Mouse (Mus musculus) liver, embryonic 13.5 days (tissue): ENCODE data around the gene Syna. TPM values are rescaled to one million over a fixed set of nuclear protein-coding genes. Genes with fewer than 3 reads are reported as not detected.
A peak's percentile ranks its signal among the peaks of the same experiment; 100 is the strongest.

Experiments used
- ATAC-seq: fragments of 200-750 bp; cut with Nextera tagmentation; 2 replicates; pipeline ENCODE4 v1.8.0; 2017; ENCODE audit warnings: low read depth, mild to moderate bottlenecking, moderate number of reproducible peaks, moderate library complexity
- DNase-seq: peaks from one replicate; pipeline ENCODE4 v3.0.0; 2022
- H3K27ac ChIP-seq: fragments of 300-500 bp; sonication (generic); 2 replicates; pipeline ENCODE4 v1.5.1; 2015; ENCODE audit warnings: moderate library complexity, mild to moderate bottlenecking, inconsistent platforms
- H3K27me3 ChIP-seq: fragments of 300-500 bp; sonication (generic); 2 replicates; pipeline ENCODE4 v1.6.1; 2015; ENCODE audit warnings: mild to moderate bottlenecking, inconsistent platforms
- H3K36me3 ChIP-seq: fragments of 300-500 bp; sonication (generic); 2 replicates; pipeline ENCODE4 v1.6.1; 2015; ENCODE audit warnings: mild to moderate bottlenecking, inconsistent platforms
- H3K4me1 ChIP-seq: fragments of 300-500 bp; sonication (generic); replicated peaks from 2 replicates; pipeline ENCODE4 v1.6.1; 2015; ENCODE audit warnings: inconsistent platforms
- H3K4me2 ChIP-seq: fragments of 300-500 bp; sonication (generic); 2 replicates; pipeline ENCODE4 v1.6.1; 2015; ENCODE audit warnings: inconsistent platforms, mild to moderate bottlenecking, moderate library complexity
- H3K4me3 ChIP-seq: fragments of 300-500 bp; sonication (generic); replicated peaks from 2 replicates; pipeline ENCODE4 v1.5.1; 2015; ENCODE audit warnings: mild to moderate bottlenecking, inconsistent platforms
- H3K9ac ChIP-seq: fragments of 300-500 bp; sonication (generic); 2 replicates; pipeline ENCODE4 v1.6.1; 2015; ENCODE audit warnings: mild to moderate bottlenecking, inconsistent platforms
- H3K9me3 ChIP-seq: fragments of 300-500 bp; sonication (generic); replicated peaks from 2 replicates; pipeline ENCODE4 v1.6.1; 2016; ENCODE audit warnings: inconsistent platforms
- WGBS: fragments of 180-500 bp; shearing (Covaris S2); methylation state at CpG from one replicate; pipeline ENCODE4 v1.1.7; 2015; ENCODE audit not compliant: insufficient replicate concordance; 5-methylcytosine and 5-hydroxymethylcytosine counted together
- polyA plus RNA-seq: library from polyadenylated mRNA; unstranded; fragments of >200 nt; fragmentation: Nextera tagmentation; extraction: Ambion mirVana; gene quantifications from 2 replicates; pipeline ENCODE4 v1.2.1, GENCODE M21; 2015

The Syna gene
- polyA plus RNA-seq, 1 experiment from 2014 or later: not detected

- Histone ChIP-seq H3K27ac (no peak overlapping the region), H3K4me2 (no peak overlapping the region), H3K4me1 (no peaks in the 10 kb centered on the region), H3K4me3 (no peak overlapping the region), H3K9me3 (no peaks in the 10 kb centered on the region), H3K27me3 (no peaks in the 10 kb centered on the region), H3K9ac (no peak overlapping the region), H3K36me3 (no peaks in the 10 kb centered on the region)
- WGBS: 72% methylated on average over 6 of the region's 6 CpGs
- ATAC-seq (no peak), DNase-seq (no peak)
Observed at GRCm38 (mm10) chr5:134565696-134566095, 5.7 kb upstream of the Syna start.

GRCm38 (mm10) chr5:134564272-134564671 lies 4.3 kb upstream of the Syna start:
- Histone ChIP-seq H3K27me3 (no peaks in the 10 kb centered on the region), H3K27ac (no peak overlapping the region), H3K4me2 (no peak overlapping the region), H3K4me1 (no peaks in the 10 kb centered on the region), H3K9ac (no peak overlapping the region), H3K36me3 (no peaks in the 10 kb centered on the region), H3K4me3 (no peak overlapping the region), H3K9me3 (no peaks in the 10 kb centered on the region)
- WGBS: 91% methylated on average over 2 of the region's 2 CpGs
- ATAC-seq: no peak
- no peak for DNase-seq

- no peak overlapping the region for H3K27ac ChIP-seq
- H3K4me2 ChIP-seq: no peak overlapping the region
- H3K4me1 ChIP-seq: peaks cover 1% of the 10 kb centered on the region; the same call in 1 of the 2 replicates
- ATAC-seq: no peak
- H3K36me3 ChIP-seq: no peaks in the 10 kb centered on the region
- WGBS: 65% methylated on average over 16 of the region's 16 CpGs
- DNase-seq: no peak
- H3K27me3 ChIP-seq: no peaks in the 10 kb centered on the region
- H3K9ac ChIP-seq: no peak overlapping the region
- H3K4me3 ChIP-seq: no peak overlapping the region
- no peaks in the 10 kb centered on the region for H3K9me3 ChIP-seq
Observed at GRCm38 (mm10) chr5:134560450-134561171, 640 bp upstream of the Syna start.

GRCm38 (mm10) chr5:134555463-134556164 lies 4.4 kb downstream of the Syna start:
- Histone ChIP-seq H3K27me3 (peaks cover 23% of the 10 kb centered on the region), H3K36me3 (no peaks in the 10 kb centered on the region), H3K4me3 (no peak overlapping the region), H3K9ac (no peak overlapping the region), H3K27ac (no peak overlapping the region), H3K9me3 (no peaks in the 10 kb centered on the region), H3K4me2 (0 out of 2 replicates have a peak overlapping the region, but pooled peaks have one; percentile 6), H3K4me1 (peaks cover 31% of the 10 kb centered on the region)
- DNase-seq: no peak
- ATAC-seq: no peak
- WGBS: 14% methylated on average over 20 of the region's 20 CpGs

- Histone ChIP-seq H3K4me2 (no peak overlapping the region), H3K27me3 (peaks cover 26% of the 10 kb centered on the region), H3K4me1 (peaks cover 41% of the 10 kb centered on the region), H3K9me3 (no peaks in the 10 kb centered on the region), H3K9ac (no peak overlapping the region), H3K27ac (no peak overlapping the region), H3K4me3 (no peak overlapping the region), H3K36me3 (no peaks in the 10 kb centered on the region)
- ATAC-seq (no peak), DNase-seq (no peak)
- 66% methylated on average over 5 of the region's 5 CpGs for WGBS
Observed at GRCm38 (mm10) chr5:134553951-134554546, 5.9 kb downstream of the Syna start.

- WGBS: 3% methylated on average over 61 of the region's 61 CpGs
- ATAC-seq: peak; percentile 83
- peak; percentile 65 for DNase-seq
- peaks cover 26% of the 10 kb centered on the region for H3K27me3 ChIP-seq
- peak within 1 kb of the TSS; percentile 89 for H3K4me2 ChIP-seq
- no peaks in the 10 kb centered on the region for H3K9me3 ChIP-seq
- H3K27ac ChIP-seq: peak within 1 kb of the TSS; percentile 48
- no peaks in the 10 kb centered on the region for H3K36me3 ChIP-seq
- peak within 1 kb of the TSS; percentile 66 for H3K4me3 ChIP-seq
- H3K9ac ChIP-seq: peak within 1 kb of the TSS; percentile 75
- peaks cover 56% of the 10 kb centered on the region for H3K4me1 ChIP-seq
Observed at GRCm38 (mm10) chr5:134552110-134552972, 7.6 kb downstream of the Syna start, which contains the start of gene Clip2. Gene Clip2, minus strand, starts transcription at chr5:134552434.

GRCm38 (mm10) chr5:134551233-134552109 lies 8.5 kb downstream of the Syna start:
- Histone ChIP-seq H3K4me3 (peak overlapping the region; percentile 66), H3K4me2 (peak overlapping the region; percentile 89), H3K9me3 (no peaks in the 10 kb centered on the region), H3K4me1 (peaks cover 56% of the 10 kb centered on the region), H3K27ac (peak overlapping the region; percentile 48), H3K9ac (peak overlapping the region; percentile 75), H3K27me3 (peaks cover 26% of the 10 kb centered on the region), H3K36me3 (no peaks in the 10 kb centered on the region)
- DNase-seq (no peak), ATAC-seq (peak; percentile 6; the same call in 1 of the 2 replicates)
- 4% methylated on average over 51 of the region's 52 CpGs for WGBS

GRCm38 (mm10) chr5:134550836-134551232 lies 9.1 kb downstream of the Syna start:
- Histone ChIP-seq H3K9ac (peak overlapping the region; percentile 75), H3K9me3 (no peaks in the 10 kb centered on the region), H3K36me3 (no peaks in the 10 kb centered on the region), H3K27me3 (peaks cover 26% of the 10 kb centered on the region), H3K4me3 (peak overlapping the region; percentile 66), H3K27ac (no peak overlapping the region), H3K4me1 (peaks cover 56% of the 10 kb centered on the region), H3K4me2 (peak overlapping the region; percentile 89)
- ATAC-seq: no peak
- WGBS: 25% methylated on average over 6 of the region's 6 CpGs
- DNase-seq: no peak

GRCm38 (mm10) chr5:134549640-134550168 lies 10.3 kb downstream of the Syna start:
- H3K4me1 ChIP-seq: peaks cover 49% of the 10 kb centered on the region
- ATAC-seq (no peak), DNase-seq (no peak)
- H3K4me3 ChIP-seq: no peak overlapping the region
- no peak overlapping the region for H3K27ac ChIP-seq
- H3K9ac ChIP-seq: no peak overlapping the region
- no peaks in the 10 kb centered on the region for H3K36me3 ChIP-seq
- H3K4me2 ChIP-seq: no peak overlapping the region
- 50% methylated on average over 3 of the region's 3 CpGs for WGBS
- H3K9me3 ChIP-seq: no peaks in the 10 kb centered on the region
- peaks cover 26% of the 10 kb centered on the region for H3K27me3 ChIP-seq

GRCm38 (mm10) chr5:134548306-134548705 lies 11.7 kb downstream of the Syna start:
- WGBS: 57% methylated on average over 5 of the region's 5 CpGs
- Histone ChIP-seq H3K4me2 (no peak overlapping the region), H3K4me3 (no peak overlapping the region), H3K36me3 (no peaks in the 10 kb centered on the region), H3K4me1 (peaks cover 49% of the 10 kb centered on the region), H3K9ac (no peak overlapping the region), H3K9me3 (no peaks in the 10 kb centered on the region), H3K27me3 (peaks cover 23% of the 10 kb centered on the region), H3K27ac (peak overlapping the region; percentile 48; the same call in 1 of the 2 replicates)
- DNase-seq (no peak), ATAC-seq (no peak)
